Mouse (Mus musculus) intestine, postnatal 0 days (tissue): ENCODE measurements around the gene Prrt2. TPM values are rescaled to one million over a fixed set of nuclear protein-coding genes. Genes with fewer than 3 reads are reported as not detected.
A peak's percentile ranks its signal among the peaks of the same experiment; 100 is the strongest.

ENCODE experiments used
- ATAC-seq: fragments of 200-750 bp; cut with Nextera tagmentation; 2 replicates; pipeline ENCODE4 v1.8.0; 2017; ENCODE audit warnings: mild to moderate bottlenecking, moderate TSS enrichment, moderate library complexity
- H3K27ac ChIP-seq: fragments of 300-500 bp; sonication (generic); 2 replicates; pipeline ENCODE4 v1.5.1; 2014; ENCODE audit warnings: mild to moderate bottlenecking, low read depth, low read length, moderate library complexity
- H3K27me3 ChIP-seq: fragments of 300-500 bp; sonication (generic); replicated peaks from 2 replicates; pipeline ENCODE4 v1.6.1; 2014; ENCODE audit warnings: low read length, mixed read lengths; ENCODE audit not compliant: control insufficient read depth, insufficient read depth
- H3K36me3 ChIP-seq: fragments of 300-500 bp; sonication (generic); 2 replicates; pipeline ENCODE4 v1.6.1; 2014; ENCODE audit warnings: mild to moderate bottlenecking, moderate library complexity; ENCODE audit not compliant: control insufficient read depth, insufficient read depth
- H3K4me1 ChIP-seq: fragments of 300-500 bp; sonication (generic); replicated peaks from 2 replicates; pipeline ENCODE4 v1.6.1; 2014; ENCODE audit warnings: antibody characterized with exemption, low read length, mixed read lengths; ENCODE audit not compliant: control insufficient read depth, insufficient read depth
- H3K4me2 ChIP-seq: fragments of 300-500 bp; sonication (generic); replicated peaks from 2 replicates; pipeline ENCODE4 v1.6.1; 2014; ENCODE audit warnings: low read depth, mild to moderate bottlenecking, moderate library complexity
- H3K4me3 ChIP-seq: fragments of 300-500 bp; sonication (generic); 2 replicates; pipeline ENCODE4 v1.5.1; 2014; ENCODE audit warnings: low read depth, low read length
- H3K9ac ChIP-seq: fragments of 300-500 bp; sonication (generic); 2 replicates; pipeline ENCODE4 v1.6.1; 2014; ENCODE audit warnings: mild to moderate bottlenecking, low read depth, low read length
- H3K9me3 ChIP-seq: fragments of 300-500 bp; sonication (generic); 2 replicates; pipeline ENCODE4 v1.6.1; 2016; ENCODE audit warnings: mixed run types; ENCODE audit not compliant: control insufficient read depth
- CTCF ChIP-seq: sonication (generic); IDR thresholded peaks from 2 replicates; pipeline ENCODE4 v1.5.1; 2016; ENCODE audit warnings: low read depth, mild to moderate bottlenecking, control low read depth, antibody characterized with exemption, moderate library complexity
- WGBS: fragments of 180-500 bp; shearing (Covaris S2); extraction: QIAGEN DNeasy Blood & Tissue Kit; methylation state at CpG from one replicate; pipeline ENCODE4 v1.1.7; 2014; 5-methylcytosine and 5-hydroxymethylcytosine counted together
- polyA plus RNA-seq: library from polyadenylated mRNA; unstranded; fragments of >200 nt; fragmentation: Nextera tagmentation; extraction: Ambion mirVana; gene quantifications from 2 replicates; pipeline ENCODE4 v1.2.1, GENCODE M21; 2015

Gene Prrt2
- polyA plus RNA-seq, 1 experiment from 2014 or later = 2.5 TPM

- Histone ChIP-seq H3K9ac (peak overlapping the region; percentile 78), H3K36me3 (peaks cover 28% of the 10 kb centered on the region), H3K4me1 (peaks cover 15% of the 10 kb centered on the region; the same call in 1 of the 2 replicates), H3K27ac (peak overlapping the region; percentile 96), H3K4me3 (peak overlapping the region; percentile 79), H3K9me3 (no peaks in the 10 kb centered on the region), H3K4me2 (peak overlapping the region; percentile 90), H3K27me3 (no peaks in the 10 kb centered on the region)
- TF ChIP-seq CTCF = peak; percentile 93
- 2% methylated on average over 30 of the region's 30 CpGs for WGBS
- ATAC-seq = peak; percentile 28
Measured at GRCm38 (mm10) chr7:127024755-127025555, 3.9 kb upstream of the Prrt2 start.

- TF ChIP-seq CTCF = no peak
- Histone ChIP-seq H3K4me3 (peak overlapping the region; percentile 79), H3K9ac (peak overlapping the region; percentile 78), H3K4me2 (peak overlapping the region; percentile 90), H3K9me3 (no peaks in the 10 kb centered on the region), H3K27ac (peak overlapping the region; percentile 28), H3K36me3 (peaks cover 26% of the 10 kb centered on the region), H3K27me3 (no peaks in the 10 kb centered on the region), H3K4me1 (peaks cover 15% of the 10 kb centered on the region; the same call in 1 of the 2 replicates)
- 17% methylated on average over 19 of the region's 19 CpGs for WGBS
- ATAC-seq = no peak
Measured at GRCm38 (mm10) chr7:127023896-127024690, 3.1 kb upstream of the Prrt2 start.

GRCm38 (mm10) chr7:127023272-127023691 lies 2.3 kb upstream of the Prrt2 start:
- no peak for TF ChIP-seq CTCF
- Histone ChIP-seq H3K9me3 (no peaks in the 10 kb centered on the region), H3K4me1 (peaks cover 15% of the 10 kb centered on the region; the same call in 1 of the 2 replicates), H3K27ac (no peak overlapping the region), H3K4me2 (peak overlapping the region; percentile 90), H3K4me3 (no peak overlapping the region), H3K36me3 (peaks cover 24% of the 10 kb centered on the region), H3K27me3 (no peaks in the 10 kb centered on the region), H3K9ac (no peak overlapping the region)
- 70% methylated on average over 12 of the region's 13 CpGs for WGBS
- no peak for ATAC-seq

- peaks cover 11% of the 10 kb centered on the region; the same call in 1 of the 2 replicates for H3K4me1 ChIP-seq
- H3K27me3 ChIP-seq = no peaks in the 10 kb centered on the region
- no peak overlapping the region for H3K4me2 ChIP-seq
- H3K36me3 ChIP-seq = peaks cover 24% of the 10 kb centered on the region
- ATAC-seq = no peak
- WGBS = 83% methylated on average over 7 of the region's 7 CpGs
- no peak for TF ChIP-seq CTCF
- peak overlapping the region; percentile 28; the same call in 1 of the 2 replicates for H3K27ac ChIP-seq
- no peak overlapping the region for H3K9ac ChIP-seq
- H3K4me3 ChIP-seq = no peak overlapping the region
- no peaks in the 10 kb centered on the region for H3K9me3 ChIP-seq
Measured at GRCm38 (mm10) chr7:127022528-127023271, 1.7 kb upstream of the Prrt2 start.

GRCm38 (mm10) chr7:127021563-127022527 lies 834 bp upstream of the Prrt2 start:
- Histone ChIP-seq H3K36me3 (peaks cover 24% of the 10 kb centered on the region), H3K4me3 (peak overlapping the region; percentile 41; the same call in 1 of the 2 replicates), H3K27ac (peak overlapping the region; percentile 28; the same call in 1 of the 2 replicates), H3K9ac (0 out of 2 replicates have a peak overlapping the region, but pooled peaks have one; percentile 11), H3K27me3 (no peaks in the 10 kb centered on the region), H3K4me1 (peaks cover 11% of the 10 kb centered on the region; the same call in 1 of the 2 replicates), H3K4me2 (peak overlapping the region; percentile 73), H3K9me3 (no peaks in the 10 kb centered on the region)
- WGBS = 40% methylated on average over 5 of the region's 5 CpGs
- TF ChIP-seq CTCF = no peak
- no peak for ATAC-seq
